Mouse (Mus musculus) monocyte, adult 5-6 weeks (primary cell): ENCODE results near the gene Cphx2. TPM values are rescaled to one million over a fixed set of nuclear protein-coding genes. Genes with fewer than 3 reads are reported as not detected.

Experiments used
- total RNA-seq: library from RNA; stranded (forward); fragments of 200-1000, 200-491, 200-594 nt; gene quantifications from 3 replicates; pipeline ENCODE4 v1.2.3, GENCODE M21; 2017

Gene Cphx2
- total RNA-seq, 1 experiment from 2014 or later: not detected

Other genes starting within 250 kb of the Cphx2 start
- 7.9 to 21.5 TPM (median 10.8 TPM) in 3 replicates for gene Anxa11, start 239.4 kb upstream of the Cphx2 start, total RNA-seq
- gene Plac9a, start 178.4 kb upstream of the Cphx2 start, total RNA-seq: not detected in 3 replicates
- gene Tmem254a, start 153.8 kb upstream of the Cphx2 start, total RNA-seq: 2.8 to 14.1 TPM (median 6.1 TPM) in 3 replicates
- gene Cphx1, start 143.2 kb upstream of the Cphx2 start, total RNA-seq: 0.19 TPM in 1 of 3 replicates, not detected in the others
- gene Duxbl1, start 102.9 kb upstream of the Cphx2 start, total RNA-seq: not detected in 3 replicates
- gene Gm9780, start 38.8 kb upstream of the Cphx2 start, total RNA-seq: not detected in 3 replicates
- gene Tmem254c, start 14.2 kb upstream of the Cphx2 start, total RNA-seq: 21.2 to 71.6 TPM (median 36.3 TPM) in 3 replicates
- not detected in 3 replicates for gene Cphx3, start 781 bp downstream of the Cphx2 start, total RNA-seq
- not detected in 3 replicates for gene Duxbl2, start 36.8 kb downstream of the Cphx2 start, total RNA-seq
- not detected in 3 replicates for gene Plac9b, start 101.0 kb downstream of the Cphx2 start, total RNA-seq
- 2.8 to 11.7 TPM (median 3.0 TPM) in 3 replicates for gene Tmem254b, start 125.5 kb downstream of the Cphx2 start, total RNA-seq
- not detected in 3 replicates for gene Duxbl3, start 176.4 kb downstream of the Cphx2 start, total RNA-seq